Mouse (Mus musculus) megakaryocyte, embryonic 14.5 days (primary cell): ENCODE measurements around the gene Ube4b.

Experiments
- FLI1 ChIP-seq: IDR thresholded peaks from 2 replicates; pipeline ENCODE4 v1.6.1; 2012; ENCODE audit warnings: low read length, inconsistent platforms, mixed read lengths
- GATA1 ChIP-seq: IDR thresholded peaks from 3 replicates; pipeline ENCODE4 v1.6.1; 2012; ENCODE audit warnings: mixed read lengths, low read length, inconsistent platforms, borderline replicate concordance

GRCm38 (mm10) chr4:149307596-149308490, 118.7 kb downstream of the Ube4b start, which contains the start of gene Kif1b:
- no peak for TF ChIP-seq FLI1
- no peak for TF ChIP-seq GATA1
